Mouse (Mus musculus) brain, embryonic 18.5 days (tissue): ENCODE data around the gene Fam186b.
A peak's percentile ranks its signal among the peaks of the same experiment; 100 is the strongest.

ENCODE experiments used
- DNase-seq: peaks from one replicate; pipeline ENCODE4 v3.0.0-alpha.2; 2012; ENCODE audit warnings: low read depth, low spot score

Gene Fam186b

GRCm38 (mm10) chr15:99320168-99320674 is 24.5 kb upstream of the Fam186b start:
- DNase-seq = no peak

DNA sequence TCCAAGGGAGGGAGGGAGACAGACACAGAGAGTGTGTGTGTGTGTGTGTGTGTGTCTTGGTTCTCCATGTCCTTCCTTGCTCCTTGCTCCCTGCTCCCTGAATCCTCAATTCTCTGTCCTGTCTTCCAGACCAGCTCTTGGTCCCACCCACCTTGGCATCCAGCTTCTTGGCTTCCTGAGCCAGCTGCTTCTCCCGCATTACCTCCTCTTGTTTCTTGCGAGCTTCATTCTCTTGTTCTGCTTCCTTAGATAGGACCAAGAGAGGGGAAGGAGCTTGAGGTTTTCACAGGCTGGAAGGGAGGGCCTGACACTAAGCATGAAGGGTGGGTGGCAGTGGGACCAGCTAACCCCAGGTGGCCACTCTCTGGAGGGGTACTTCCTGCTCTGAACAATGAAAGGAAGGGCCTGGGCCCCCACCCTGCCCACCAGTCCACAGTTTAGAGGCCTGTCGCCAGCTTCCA is 23.8 kb upstream of the Fam186b start:
- DNase-seq = no peak

DNA sequence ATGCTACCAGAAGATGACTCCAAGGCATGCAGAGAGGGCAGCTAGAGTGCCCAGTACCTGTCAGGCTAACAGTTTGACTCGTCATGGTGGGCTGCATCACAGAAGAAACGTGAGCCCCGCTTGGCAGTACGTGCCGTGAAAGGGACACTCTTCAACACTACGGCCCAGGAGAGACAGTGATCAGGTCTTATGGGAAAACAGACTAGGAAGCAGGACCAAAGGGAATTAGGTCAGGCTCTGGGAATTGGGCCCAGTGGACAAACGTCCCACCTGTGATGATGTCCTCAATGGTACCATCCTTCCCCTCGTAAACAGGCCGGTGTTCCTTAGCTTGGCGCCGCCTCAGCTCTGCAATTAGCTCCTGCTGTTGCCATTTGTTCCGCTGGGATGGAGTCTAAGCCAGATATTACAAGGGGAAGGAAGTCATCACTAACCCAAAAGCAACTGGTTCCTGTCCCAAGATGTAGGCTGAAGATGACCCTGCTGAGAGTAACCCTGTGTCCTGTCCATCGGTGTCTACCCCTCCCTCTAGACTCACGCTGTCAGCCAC is 23.2 kb upstream of the Fam186b start:
- no peak for DNase-seq

GRCm38 (mm10) chr15:99318071-99318470 is 22.4 kb upstream of the Fam186b start:
- no peak for DNase-seq

DNA sequence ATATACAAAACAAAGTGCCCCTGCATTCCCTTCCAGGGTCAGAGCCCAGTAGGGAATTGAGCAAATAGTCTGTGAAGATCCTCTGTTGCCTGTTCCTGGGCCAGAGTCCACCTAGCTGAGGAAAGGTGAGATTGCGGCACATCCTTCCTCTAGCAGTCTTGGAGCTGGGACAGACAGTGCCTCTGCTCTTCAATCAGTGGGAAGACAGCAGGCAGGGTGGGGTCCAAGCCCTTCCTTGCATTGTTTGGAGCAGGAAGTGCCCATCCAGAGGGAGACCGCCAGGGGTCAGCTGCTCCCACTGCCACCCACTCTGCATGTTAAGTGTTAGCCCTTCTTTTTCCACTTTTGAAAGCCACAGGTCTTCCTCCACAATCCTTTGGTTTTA is 21.6 kb upstream of the Fam186b start:
- DNase-seq = no peak

GRCm38 (mm10) chr15:99316314-99317266 is 20.9 kb upstream of the Fam186b start:
- DNase-seq = peak; percentile 50

- no peak for DNase-seq
These were observed 19.2 kb upstream of the Fam186b start for GRCm38 (mm10) chr15:99314891-99315290.

GRCm38 (mm10) chr15:99310617-99311016 is 14.9 kb upstream of the Fam186b start:
- DNase-seq = no peak

GRCm38 (mm10) chr15:99309549-99309948 is 13.9 kb upstream of the Fam186b start:
- DNase-seq = no peak

GRCm38 (mm10) chr15:99307476-99307875 is 11.8 kb upstream of the Fam186b start:
- no peak for DNase-seq

DNA sequence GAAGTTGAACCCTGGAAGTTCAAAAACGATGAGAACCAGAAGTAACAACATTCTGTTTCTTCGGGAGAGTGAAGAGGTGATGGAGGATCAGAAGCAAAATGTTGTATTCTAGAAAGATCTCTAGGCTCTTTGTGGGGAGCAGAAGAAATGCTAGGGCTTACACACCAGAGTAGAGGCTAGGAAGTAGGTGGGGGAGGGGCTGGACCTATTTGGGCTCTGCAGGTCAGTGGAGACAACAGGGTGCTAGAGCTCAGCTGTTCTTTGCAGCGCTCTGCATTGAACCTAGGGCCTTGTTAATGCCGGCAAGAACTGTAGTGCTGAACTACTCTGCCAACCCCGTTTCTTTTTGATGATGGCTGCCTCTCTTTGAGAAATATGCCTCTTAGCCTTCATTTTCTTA is 525 bp upstream of the Fam186b start:
- no peak for DNase-seq

DNA sequence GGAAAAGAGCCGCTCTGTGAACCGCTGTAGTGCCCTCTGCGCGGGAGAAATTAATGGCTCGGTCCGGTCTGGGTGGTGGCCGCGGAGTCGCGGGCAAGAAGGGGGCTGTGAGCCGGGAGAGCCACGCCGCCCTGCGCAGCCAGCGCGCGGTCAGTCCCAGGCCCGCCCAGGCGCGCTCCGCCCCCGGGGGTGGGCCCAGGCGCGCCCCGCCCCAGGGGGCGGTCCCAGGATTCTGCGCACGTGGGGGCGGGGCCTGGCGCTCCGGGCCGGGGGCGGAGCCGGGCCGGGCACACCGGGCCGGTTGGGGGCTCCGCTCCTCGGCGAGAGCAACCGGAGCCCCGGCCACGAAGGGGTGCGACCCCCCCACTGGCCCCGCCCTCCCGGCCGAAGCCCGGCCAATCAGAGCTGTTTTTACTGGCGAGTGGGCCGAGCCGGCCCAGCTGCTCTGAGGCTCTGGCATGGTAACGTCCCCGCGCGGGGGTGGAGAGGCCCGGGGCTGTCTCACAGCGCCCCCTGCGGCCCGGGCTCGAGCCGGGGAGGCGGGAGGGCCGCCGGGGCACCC is 794 bp downstream of the Fam186b start, which contains the start of gene Prpf40b:
Gene Prpf40b, plus strand, starts transcription at position 275 of the 562 bp plus-strand sequence.
- DNase-seq = peak; percentile 88

DNA sequence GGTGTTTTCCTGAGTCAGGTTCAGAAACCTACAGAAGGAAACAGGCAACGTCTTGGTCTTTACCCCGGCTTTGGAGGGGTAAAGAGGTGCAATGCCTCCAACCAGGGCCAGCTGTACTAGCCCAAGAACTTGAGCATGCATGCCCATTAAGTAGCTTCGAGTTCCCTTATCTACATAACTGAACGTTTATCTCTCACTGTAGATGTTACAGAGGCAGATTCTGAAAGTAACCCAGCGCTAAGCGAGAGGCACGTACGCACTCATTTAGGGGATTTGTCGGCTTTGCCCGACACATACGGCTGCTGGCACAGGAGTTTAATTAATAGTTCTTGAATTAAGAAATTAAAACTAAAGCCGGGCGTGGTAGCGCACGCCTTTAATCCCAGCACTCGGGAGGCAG is 1.4 kb downstream of the Fam186b start:
- no peak for DNase-seq

- DNase-seq = no peak
These were observed 5.1 kb downstream of the Fam186b start for GRCm38 (mm10) chr15:99290586-99290985.

DNA sequence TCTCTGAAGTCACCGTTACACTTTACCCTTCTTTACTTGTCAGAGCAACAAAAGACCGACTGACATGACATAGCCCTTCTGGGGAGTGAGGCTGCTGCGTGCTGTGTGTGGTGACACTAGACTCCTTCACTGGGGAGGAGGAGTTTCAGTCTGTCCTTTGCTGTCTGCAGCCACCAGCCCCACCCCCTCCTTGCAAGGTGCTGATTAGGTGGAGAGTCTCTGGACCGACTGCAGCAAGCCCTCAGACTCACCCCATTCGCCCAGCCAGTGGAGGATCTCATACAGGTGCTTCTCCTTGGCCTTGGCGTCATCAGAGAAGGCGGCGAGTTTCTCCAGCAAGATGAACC is 10.5 kb downstream of the Fam186b start:
- no peak for DNase-seq

DNA sequence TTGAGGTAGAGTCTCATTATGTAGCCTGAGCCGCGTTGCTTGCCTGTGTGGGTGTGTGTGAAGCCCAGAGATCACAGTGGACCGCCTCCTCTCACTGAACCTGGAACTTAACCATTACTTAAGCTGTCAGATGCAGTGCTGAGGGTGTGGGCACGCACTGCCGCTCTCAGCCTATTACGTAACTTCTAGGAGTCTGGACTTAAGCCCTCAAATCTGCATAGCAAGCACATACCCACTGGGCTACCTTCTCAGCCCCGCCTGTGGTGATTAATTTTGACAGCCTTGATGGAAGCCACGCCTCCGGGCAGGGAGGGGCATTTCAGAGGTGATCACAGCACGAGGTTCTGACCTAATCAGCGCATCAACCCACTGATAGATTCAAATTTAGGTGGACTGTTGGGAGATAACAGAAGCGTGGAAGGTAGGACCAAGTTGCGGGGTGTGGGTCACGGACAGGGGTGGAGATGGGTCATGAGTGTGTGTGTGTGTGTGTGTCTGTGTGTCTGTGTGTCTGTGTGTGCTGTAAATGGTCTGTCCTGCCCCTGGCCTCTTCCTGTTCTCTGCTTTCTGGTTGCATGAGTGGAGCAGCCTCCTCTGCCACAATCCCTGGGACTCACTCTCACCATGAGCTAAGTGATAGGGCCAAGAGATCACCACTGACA is 11.0 kb downstream of the Fam186b start:
- no peak for DNase-seq

- DNase-seq = no peak
These were observed 12.2 kb downstream of the Fam186b start for GRCm38 (mm10) chr15:99283456-99283855.

DNA sequence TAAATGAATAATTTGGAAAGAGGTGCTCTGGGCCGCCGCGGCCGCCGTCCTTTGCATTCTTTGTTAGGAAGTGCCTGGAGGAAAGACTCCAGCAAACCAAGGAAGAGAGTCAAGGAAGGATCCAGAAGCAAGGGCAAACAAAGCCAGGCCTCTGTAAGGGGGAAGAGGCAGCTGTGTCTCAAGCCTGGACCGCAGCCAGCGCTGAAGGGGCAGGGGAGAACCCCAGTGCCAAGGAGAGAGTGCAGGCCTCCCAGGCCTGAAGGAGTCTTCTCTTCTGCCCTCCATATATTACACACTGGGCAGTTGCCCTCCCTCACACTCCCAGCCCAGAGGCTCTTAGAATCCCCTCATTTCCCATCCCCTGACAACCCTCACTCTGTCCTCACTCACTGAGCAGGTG is 17.4 kb downstream of the Fam186b start:
- no peak for DNase-seq

DNA sequence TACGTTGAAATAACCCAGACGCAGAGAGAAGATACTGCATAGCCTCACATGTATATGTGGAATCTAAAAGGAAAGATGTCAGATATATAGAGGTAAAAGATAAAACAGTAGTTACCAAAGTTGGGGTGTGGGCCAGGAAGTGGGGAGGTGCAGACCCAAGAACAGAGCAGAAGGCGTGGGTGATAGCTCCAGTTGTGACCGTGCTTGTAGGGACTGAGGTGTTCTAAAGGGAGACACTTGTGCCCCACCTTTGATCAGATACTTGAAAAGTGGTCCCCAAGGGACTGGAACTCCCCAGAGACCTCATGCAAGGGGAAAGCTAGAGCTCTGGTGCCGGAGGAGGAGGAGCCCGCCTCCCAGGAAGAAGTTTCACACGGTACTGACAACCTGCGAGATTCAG is 19.6 kb downstream of the Fam186b start:
- DNase-seq = no peak

DNA sequence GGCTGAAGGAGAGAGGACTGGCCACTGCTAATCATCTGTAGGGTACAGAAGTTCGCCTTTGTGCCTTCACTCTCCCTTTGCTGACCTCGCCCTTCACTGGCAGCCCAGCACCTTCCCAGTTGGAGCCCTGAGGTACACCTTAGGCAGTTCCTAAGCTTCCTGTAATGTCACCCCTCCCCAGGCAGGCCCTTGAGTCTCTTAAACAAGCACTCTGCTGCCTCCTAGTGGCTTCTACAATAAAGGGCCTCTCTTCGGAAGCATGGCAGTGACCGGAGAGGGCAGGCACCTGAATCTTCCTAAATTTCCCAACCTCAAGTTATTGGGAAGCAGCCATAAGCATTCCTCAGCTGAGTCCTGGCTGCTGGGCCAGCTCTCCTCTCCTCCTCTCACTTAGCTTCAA is 30.0 kb downstream of the Fam186b start:
- DNase-seq = peak; percentile 28

DNA sequence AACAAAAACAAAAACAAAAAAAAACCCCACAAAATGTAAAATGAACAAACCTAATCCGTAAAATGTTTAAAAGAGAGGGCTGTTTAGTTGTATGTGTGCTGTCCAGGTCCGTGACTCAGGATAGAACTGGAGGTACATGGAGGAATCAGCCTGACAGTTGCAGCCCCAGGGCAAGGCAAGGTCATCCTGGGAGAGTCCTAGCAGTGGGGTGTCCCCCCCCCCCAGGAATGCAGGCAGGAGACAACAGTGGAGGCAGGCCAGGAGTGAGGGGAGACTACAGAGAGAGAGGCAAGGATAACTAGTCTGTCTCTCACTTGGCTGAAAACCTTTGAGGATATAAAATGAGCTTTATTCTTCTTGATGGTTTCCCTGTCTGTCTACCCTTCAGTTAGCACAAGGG is 31.3 kb downstream of the Fam186b start:
- DNase-seq = no peak

DNA sequence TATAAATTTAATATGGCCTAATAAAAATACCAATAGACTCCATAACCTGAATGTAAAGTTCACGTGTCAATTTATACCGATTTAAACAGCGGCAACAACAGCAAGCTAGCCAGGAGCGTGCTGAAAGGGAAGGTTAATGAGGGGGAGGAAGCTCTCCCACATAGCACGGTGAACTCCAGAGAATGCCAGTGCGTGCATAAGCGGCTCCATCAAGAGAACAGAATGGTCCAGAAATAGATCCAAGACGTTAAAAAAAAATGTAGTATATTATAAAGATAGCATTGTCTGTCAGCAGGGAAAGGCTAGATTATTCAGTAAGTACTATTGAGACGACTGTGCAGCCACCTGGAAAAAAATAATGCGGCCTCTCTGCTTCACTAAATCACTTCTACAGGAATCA is 33.0 kb downstream of the Fam186b start:
- DNase-seq = no peak
